Mouse (Mus musculus) C2C12 (cell line): ENCODE data around the gene 4930432M17Rik. TPM values are rescaled to one million over a fixed set of nuclear protein-coding genes. Genes with fewer than 3 reads are reported as not detected.

Experiments used
- H3K27me3 ChIP-seq: one replicate; pipeline ENCODE4 v1.6.1; 2011; ENCODE audit not compliant: control insufficient read depth, insufficient read depth, insufficient read length
- H3K36me3 ChIP-seq: one replicate; pipeline ENCODE4 v1.6.1; 2011; ENCODE audit not compliant: control insufficient read depth, insufficient read depth
- H3K4me3 ChIP-seq: one replicate; pipeline ENCODE4 v1.5.1; 2011; ENCODE audit warnings: mild to moderate bottlenecking, control low read depth; ENCODE audit not compliant: poor library complexity, insufficient read depth, severe bottlenecking
- H3K79me2 ChIP-seq: one replicate; pipeline ENCODE4 v1.6.1; 2011; ENCODE audit not compliant: control insufficient read depth, insufficient read depth
- H3K79me3 ChIP-seq: one replicate; pipeline ENCODE4 v1.6.1; 2011; ENCODE audit warnings: low read depth, control low read depth
- H3ac ChIP-seq: one replicate; pipeline ENCODE3; 2011; ENCODE audit warnings: low read depth; ENCODE audit not compliant: control insufficient read depth, insufficient read length
- CEBPB ChIP-seq: IDR thresholded peaks from one replicate; pipeline ENCODE4 v1.6.1; 2011; ENCODE audit warnings: low read depth, mild to moderate bottlenecking, control low read depth, moderate library complexity
- CTCF ChIP-seq: IDR thresholded peaks from one replicate; pipeline ENCODE4 v1.5.1; 2011; ENCODE audit not compliant: control insufficient read depth, insufficient read depth, insufficient read length
- FOSL1 ChIP-seq: IDR thresholded peaks from one replicate; pipeline ENCODE4 v1.8.0; 2011; ENCODE audit warnings: mild to moderate bottlenecking, low read length; ENCODE audit not compliant: poor library complexity, insufficient read depth, severe bottlenecking
- MAX ChIP-seq: IDR thresholded peaks from one replicate; pipeline ENCODE4 v1.6.1; 2011; ENCODE audit warnings: mild to moderate bottlenecking, control low read depth
- MYOD1 ChIP-seq: IDR thresholded peaks from one replicate; pipeline ENCODE4 v1.6.1; 2011; ENCODE audit warnings: low read depth; ENCODE audit not compliant: control insufficient read depth, insufficient read length
- MYOG ChIP-seq: IDR thresholded peaks from one replicate; pipeline ENCODE4 v1.6.1; 2011; ENCODE audit not compliant: control insufficient read depth, insufficient read length; ENCODE audit errors: extremely low read depth
- USF1 ChIP-seq: IDR thresholded peaks from one replicate; pipeline ENCODE4 v1.6.1; 2011; ENCODE audit warnings: low read depth, mild to moderate bottlenecking, control low read depth, moderate library complexity
- polyA plus RNA-seq: library from polyadenylated mRNA; unstranded; fragments of >200 nt; fragmentation: generic; extraction: Trizol; gene quantifications from one replicate; pipeline ENCODE4 v1.2.1, GENCODE M21; 2012; ENCODE audit warnings: missing spikeins

4930432M17Rik gene
- polyA plus RNA-seq, 1 experiment, result not detected

GRCm38 (mm10) chr3:121693746-121694145 lies 23.2 kb downstream of the 4930432M17Rik start:
- TF ChIP-seq MYOD1 (no peak), MYOG (no peak), MAX (no peak), USF1 (no peak), CTCF (no peak), FOSL1 (no peak), CEBPB (no peak)
- Histone ChIP-seq H3K27me3 (no peaks in the 10 kb centered on the region), H3K79me3 (no peaks in the 10 kb centered on the region), H3K36me3 (no peaks in the 10 kb centered on the region), H3K4me3 (no peak overlapping the region), H3K79me2 (no peaks in the 10 kb centered on the region), H3ac (no peak overlapping the region)

GRCm38 (mm10) chr3:121697169-121697568 lies 26.6 kb downstream of the 4930432M17Rik start:
- no peaks in the 10 kb centered on the region for H3K79me2 ChIP-seq
- H3K27me3 ChIP-seq, result no peaks in the 10 kb centered on the region

GRCm38 (mm10) chr3:121699401-121699800 lies 28.8 kb downstream of the 4930432M17Rik start:
- H3ac ChIP-seq, result no peak overlapping the region
- TF ChIP-seq MAX (no peak), MYOD1 (no peak), CTCF (no peak), FOSL1 (no peak), USF1 (no peak), MYOG (no peak), CEBPB (no peak)
- no peaks in the 10 kb centered on the region for H3K27me3 ChIP-seq
- no peak overlapping the region for H3K4me3 ChIP-seq
- no peaks in the 10 kb centered on the region for H3K79me2 ChIP-seq
- no peaks in the 10 kb centered on the region for H3K36me3 ChIP-seq
- H3K79me3 ChIP-seq, result no peaks in the 10 kb centered on the region

More at GRCm38 (mm10) chr3:121697169-121697568, 26.6 kb downstream of the 4930432M17Rik start:
- Histone ChIP-seq H3ac (no peak overlapping the region), H3K36me3 (no peaks in the 10 kb centered on the region), H3K79me3 (no peaks in the 10 kb centered on the region), H3K4me3 (no peak overlapping the region)
- no peak for TF ChIP-seq CTCF
- no peak for TF ChIP-seq MYOG
- TF ChIP-seq MAX, result no peak
- no peak for TF ChIP-seq MYOD1
- TF ChIP-seq USF1, result no peak
- TF ChIP-seq CEBPB, result no peak
- no peak for TF ChIP-seq FOSL1

GRCm38 (mm10) chr3:121699849-121700248 lies 29.3 kb downstream of the 4930432M17Rik start:
- no peaks in the 10 kb centered on the region for H3K79me2 ChIP-seq
- no peak overlapping the region for H3K4me3 ChIP-seq
- H3ac ChIP-seq, result no peak overlapping the region
- H3K36me3 ChIP-seq, result no peaks in the 10 kb centered on the region
- no peaks in the 10 kb centered on the region for H3K79me3 ChIP-seq
- no peaks in the 10 kb centered on the region for H3K27me3 ChIP-seq
- TF ChIP-seq MYOG (no peak), MAX (no peak), MYOD1 (no peak)

DNA sequence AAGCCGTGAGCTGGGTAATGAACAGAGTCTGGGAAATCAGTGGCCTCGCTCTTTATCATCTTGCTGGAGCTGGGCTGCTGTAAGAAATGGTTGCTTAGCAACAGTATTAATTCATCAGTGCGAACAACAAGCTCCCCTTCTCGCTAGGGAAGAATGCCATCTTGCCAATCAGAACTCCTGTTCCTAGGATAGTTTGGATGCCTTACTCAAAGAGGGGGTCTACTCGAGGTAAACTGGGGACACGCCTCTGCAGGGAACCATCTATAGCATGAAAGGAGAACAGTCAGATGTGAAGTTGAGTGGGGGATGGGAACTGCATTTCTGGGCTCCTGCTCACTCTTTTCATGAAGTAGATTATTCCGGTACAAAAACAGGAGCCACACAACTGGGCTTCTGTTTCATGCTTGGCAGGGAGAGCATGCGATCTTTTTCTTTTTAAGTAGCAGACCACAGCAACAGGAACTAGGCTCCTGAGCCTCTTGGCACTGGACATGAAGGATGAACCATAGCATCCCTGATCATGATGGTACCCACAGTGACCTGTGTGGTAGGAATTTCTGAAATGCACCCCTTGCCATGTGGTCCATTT lies 29.9 kb downstream of the 4930432M17Rik start:
- Histone ChIP-seq H3ac (no peak overlapping the region), H3K79me3 (no peaks in the 10 kb centered on the region), H3K4me3 (no peak overlapping the region), H3K79me2 (no peaks in the 10 kb centered on the region), H3K27me3 (no peaks in the 10 kb centered on the region), H3K36me3 (no peaks in the 10 kb centered on the region)
- TF ChIP-seq MAX (no peak), CTCF (no peak), CEBPB (no peak), MYOD1 (no peak), MYOG (no peak), USF1 (no peak), FOSL1 (no peak)

- Histone ChIP-seq H3ac (no peak overlapping the region), H3K27me3 (no peaks in the 10 kb centered on the region), H3K4me3 (no peak overlapping the region), H3K79me2 (no peaks in the 10 kb centered on the region), H3K36me3 (no peaks in the 10 kb centered on the region), H3K79me3 (no peaks in the 10 kb centered on the region)
- TF ChIP-seq CTCF (no peak), MAX (peak; percentile 27)
These were observed 32.8 kb downstream of the 4930432M17Rik start for GRCm38 (mm10) chr3:121703155-121703879.
